Mouse (Mus musculus) embryonic facial prominence, embryonic 14.5 days (tissue): ENCODE measurements around the gene Rab34. TPM values are rescaled to one million over a fixed set of nuclear protein-coding genes. Genes with fewer than 3 reads are reported as not detected.

Experiments
- ATAC-seq: fragments of 200-750 bp; cut with Nextera tagmentation; 2 replicates; pipeline ENCODE4 v1.8.0; 2017; ENCODE audit warnings: low read depth, moderate number of reproducible peaks, moderate TSS enrichment
- DNase-seq: peaks from one replicate; pipeline ENCODE4 v3.0.0-alpha.2; 2015; ENCODE audit warnings: low spot score
- H3K27ac ChIP-seq: fragments of 300-500 bp; sonication (generic); replicated peaks from 2 replicates; pipeline ENCODE4 v1.5.1; 2014; ENCODE audit warnings: low read depth, mild to moderate bottlenecking, low read length, moderate library complexity
- H3K27me3 ChIP-seq: fragments of 300-500 bp; sonication (generic); replicated peaks from 2 replicates; pipeline ENCODE4 v1.6.1; 2014; ENCODE audit warnings: low read length; ENCODE audit not compliant: control insufficient read depth, insufficient read depth
- H3K36me3 ChIP-seq: fragments of 300-500 bp; sonication (generic); 2 replicates; pipeline ENCODE4 v1.6.1; 2014; ENCODE audit warnings: low read length, mixed read lengths; ENCODE audit not compliant: control insufficient read depth, insufficient read depth
- H3K4me1 ChIP-seq: fragments of 300-500 bp; sonication (generic); 2 replicates; pipeline ENCODE4 v1.6.1; 2014; ENCODE audit warnings: antibody characterized with exemption, low read length; ENCODE audit not compliant: control insufficient read depth, insufficient read depth
- H3K4me2 ChIP-seq: fragments of 300-500 bp; sonication (generic); 2 replicates; pipeline ENCODE4 v1.6.1; 2014; ENCODE audit warnings: low read depth, mild to moderate bottlenecking, low read length, moderate library complexity, mixed read lengths
- H3K4me3 ChIP-seq: fragments of 300-500 bp; sonication (generic); 2 replicates; pipeline ENCODE4 v1.5.1; 2014; ENCODE audit warnings: low read depth, mild to moderate bottlenecking, low read length
- H3K9ac ChIP-seq: fragments of 300-500 bp; sonication (generic); 2 replicates; pipeline ENCODE4 v1.6.1; 2014; ENCODE audit warnings: low read depth, mild to moderate bottlenecking, low read length, moderate library complexity, mixed read lengths
- H3K9me3 ChIP-seq: fragments of 300-500 bp; sonication (generic); 2 replicates; pipeline ENCODE4 v1.6.1; 2016; ENCODE audit warnings: low read length; ENCODE audit not compliant: control insufficient read depth
- WGBS: fragments of 180-500 bp; shearing (Covaris S2); extraction: QIAGEN DNeasy Blood & Tissue Kit; methylation state at CpG from one replicate; pipeline ENCODE4 v1.1.7; 2014; 5-methylcytosine and 5-hydroxymethylcytosine counted together
- polyA plus RNA-seq: library from polyadenylated mRNA; unstranded; fragments of >200 nt; fragmentation: Nextera tagmentation; extraction: Ambion mirVana; gene quantifications from 2 replicates; pipeline ENCODE4 v1.2.1, GENCODE M21; 2014

Gene Rab34
- polyA plus RNA-seq, 1 experiment from 2014 or later, result 136 TPM

DNA sequence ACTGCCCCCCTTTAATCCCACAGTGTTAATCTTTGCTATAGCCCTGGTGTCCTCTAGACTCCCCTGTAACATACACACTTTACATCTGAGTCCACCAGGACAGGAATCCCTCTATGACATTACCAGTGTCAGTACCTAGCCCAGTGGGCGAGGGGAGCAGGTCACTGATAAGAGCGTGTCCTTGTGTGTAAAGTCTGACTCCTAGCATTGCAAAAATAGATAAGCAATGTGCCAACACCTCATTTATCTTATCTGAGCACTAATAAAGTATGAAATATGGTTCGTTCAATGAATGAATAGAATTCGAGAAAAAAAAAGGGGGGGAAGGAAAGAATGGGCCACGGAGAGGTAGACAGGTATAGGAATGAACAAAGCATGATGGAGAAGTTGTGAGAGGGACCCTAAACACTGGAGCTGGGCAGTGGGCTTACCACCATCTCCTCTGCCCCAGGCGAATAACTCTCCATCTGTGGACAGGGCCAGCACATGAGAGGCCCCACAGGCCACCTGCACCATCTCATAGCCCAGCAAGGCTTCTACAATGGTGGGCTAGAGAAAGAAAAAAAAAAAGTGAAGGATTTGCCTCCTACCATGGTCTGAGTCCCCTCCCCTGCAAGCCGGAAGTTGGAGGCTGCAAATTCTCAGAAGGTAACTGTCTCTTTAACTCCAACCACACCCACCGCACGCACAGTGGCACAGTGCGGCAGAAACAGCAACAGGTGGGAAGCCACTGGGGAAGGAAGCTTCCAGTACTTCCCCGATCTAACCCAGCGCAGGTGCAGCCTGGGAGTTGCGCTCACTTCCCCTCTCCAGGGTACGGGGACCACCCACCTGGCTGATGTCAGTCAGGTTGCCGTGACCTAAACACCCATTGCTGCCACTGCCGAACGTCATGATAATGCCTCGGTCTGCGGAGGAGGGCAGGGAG is 19.4 kb upstream of the Rab34 start:
- H3K9ac ChIP-seq, result no peak overlapping the region
- 52% methylated on average over 19 of the region's 19 CpGs for whole genome bisulfite sequencing
- H3K27me3 ChIP-seq, result no peaks in the 10 kb centered on the region

DNA sequence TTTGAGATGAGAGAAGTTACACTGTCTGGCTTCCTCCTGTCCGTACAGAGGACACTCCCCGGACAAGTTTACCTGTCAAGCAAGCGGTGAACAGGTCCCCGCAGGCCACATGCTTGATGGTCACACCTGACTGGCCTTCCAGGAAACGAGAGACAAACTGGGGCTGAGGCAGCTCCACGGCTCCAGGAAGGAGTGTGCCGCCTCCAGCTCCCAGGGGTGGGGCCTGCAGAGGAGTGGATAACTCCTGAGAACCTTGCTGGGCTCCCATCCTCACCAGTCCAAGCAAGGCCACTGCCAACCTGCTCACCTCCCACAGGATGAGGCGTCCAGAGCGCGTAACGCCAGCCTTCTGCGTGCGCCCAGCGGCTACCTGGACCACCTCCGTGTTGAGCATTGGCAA is 17.9 kb upstream of the Rab34 start:
- Histone ChIP-seq H3K27me3 (no peaks in the 10 kb centered on the region), H3K9me3 (no peaks in the 10 kb centered on the region), H3K9ac (no peak overlapping the region), H3K36me3 (no peaks in the 10 kb centered on the region), H3K4me3 (no peak overlapping the region), H3K4me1 (peaks cover 6% of the 10 kb centered on the region; the same call in 1 of the 2 replicates), H3K4me2 (no peak overlapping the region), H3K27ac (no peak overlapping the region)
- 88% methylated on average over 15 of the region's 15 CpGs for WGBS
- DNase-seq (no peak), ATAC-seq (no peak)

More for the DNA sequence above, 19.4 kb upstream of the Rab34 start:
- H3K36me3 ChIP-seq, result no peaks in the 10 kb centered on the region
- no peak overlapping the region for H3K4me2 ChIP-seq
- no peak for DNase-seq
- ATAC-seq, result no peak
- peaks cover 6% of the 10 kb centered on the region; the same call in 1 of the 2 replicates for H3K4me1 ChIP-seq
- no peak overlapping the region for H3K4me3 ChIP-seq
- no peak overlapping the region for H3K27ac ChIP-seq
- no peaks in the 10 kb centered on the region for H3K9me3 ChIP-seq

DNA sequence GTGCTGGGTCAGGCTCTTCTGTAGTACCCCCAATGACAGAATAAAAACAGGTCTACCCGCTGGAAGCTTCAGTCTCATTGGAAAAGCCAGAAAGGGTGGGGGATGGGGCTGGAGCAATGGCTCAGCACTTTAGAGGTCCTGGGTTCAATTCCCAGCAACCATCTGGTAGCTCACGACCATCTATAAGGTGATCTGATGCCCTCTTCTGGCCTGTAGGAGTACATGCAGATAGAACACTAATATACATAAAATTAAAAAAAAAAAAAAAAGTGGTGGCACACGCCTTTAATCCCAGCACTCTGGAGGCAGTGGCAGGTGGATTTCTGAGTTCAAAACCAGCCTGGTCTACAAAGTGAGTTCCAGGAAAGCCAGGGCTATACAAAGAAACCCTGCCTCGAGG is 16.9 kb upstream of the Rab34 start:
- Histone ChIP-seq H3K36me3 (no peaks in the 10 kb centered on the region), H3K27ac (no peak overlapping the region), H3K4me1 (0 out of 2 replicates have a peak, but pooled peaks cover 4% of the 10 kb centered on the region), H3K4me2 (no peak overlapping the region), H3K9ac (no peak overlapping the region), H3K4me3 (no peak overlapping the region), H3K9me3 (no peaks in the 10 kb centered on the region), H3K27me3 (no peaks in the 10 kb centered on the region)
- no peak for DNase-seq
- no peak for ATAC-seq
- WGBS, result 78% methylated on average over 4 of the region's 4 CpGs

DNA sequence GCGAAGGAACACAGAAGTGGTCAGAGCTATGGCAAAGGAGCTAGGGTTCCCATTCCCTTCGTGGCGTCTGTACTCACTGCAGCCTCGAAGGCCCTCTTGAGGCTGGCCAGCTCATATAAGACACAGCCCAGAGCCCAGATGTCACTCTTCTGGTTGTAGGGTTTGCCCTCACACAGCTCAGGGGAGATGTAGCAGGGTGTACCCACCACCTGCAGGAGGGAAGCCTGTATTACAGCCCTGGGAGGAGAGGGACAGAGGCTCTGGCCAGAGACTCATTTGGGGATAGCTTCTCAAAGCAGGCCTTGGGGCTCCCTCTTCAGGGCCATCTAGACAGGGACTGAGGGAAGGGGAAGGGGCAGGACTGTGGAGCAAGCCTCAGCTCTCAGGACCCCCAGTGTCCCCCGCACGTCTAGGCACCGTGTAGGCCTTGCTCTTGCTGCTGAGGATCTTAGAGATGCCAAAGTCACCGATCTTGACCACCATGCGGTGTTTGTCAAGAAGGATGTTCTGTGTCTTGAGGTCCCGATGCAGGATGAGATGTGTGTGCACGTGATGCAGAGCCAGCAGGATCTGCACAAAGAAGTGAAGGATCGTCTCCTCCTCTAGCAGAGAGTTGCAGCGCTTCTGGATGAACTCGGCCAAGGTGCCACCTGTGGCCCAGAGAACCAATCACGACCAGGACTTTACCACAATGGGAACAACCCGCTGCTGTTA is 16.0 kb upstream of the Rab34 start:
- Histone ChIP-seq H3K27ac (no peak overlapping the region), H3K4me2 (no peak overlapping the region), H3K4me3 (no peak overlapping the region), H3K27me3 (no peaks in the 10 kb centered on the region), H3K36me3 (no peaks in the 10 kb centered on the region), H3K9me3 (no peaks in the 10 kb centered on the region), H3K4me1 (0 out of 2 replicates have a peak, but pooled peaks cover 5% of the 10 kb centered on the region), H3K9ac (no peak overlapping the region)
- DNase-seq, result no peak
- ATAC-seq, result no peak
- WGBS, result 80% methylated on average over 16 of the region's 16 CpGs

DNA sequence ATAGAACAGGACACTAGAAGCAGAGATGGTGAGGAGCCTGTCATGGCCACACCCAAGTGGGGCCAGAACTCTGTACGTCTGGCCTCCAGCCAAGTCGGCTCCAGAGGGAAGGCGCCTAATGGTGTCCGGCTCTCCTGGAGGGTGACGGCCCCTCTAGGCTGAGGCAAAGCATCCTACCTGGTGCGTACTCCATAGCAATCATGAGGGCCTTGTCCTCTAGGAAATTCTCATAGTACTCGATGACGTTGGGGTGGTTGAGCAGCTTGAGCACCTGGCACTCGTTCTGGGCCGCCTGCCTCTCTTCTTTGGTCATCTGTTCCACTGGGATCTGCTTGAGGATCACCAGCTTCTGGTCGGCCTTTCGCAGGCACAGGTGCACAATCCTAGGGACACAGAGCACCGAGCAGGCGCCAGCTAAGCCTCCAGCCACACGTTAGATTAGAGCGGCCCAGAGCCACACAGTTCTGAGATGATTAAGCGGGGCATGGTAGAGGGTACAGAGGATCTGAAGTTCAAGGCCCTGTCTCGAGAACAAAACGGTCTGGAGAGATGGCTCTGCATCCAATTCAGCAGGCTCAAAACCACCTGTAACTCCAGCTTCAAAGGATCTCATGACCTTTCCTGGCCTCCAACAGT is 15.4 kb upstream of the Rab34 start:
- Histone ChIP-seq H3K27ac (no peak overlapping the region), H3K9ac (no peak overlapping the region), H3K36me3 (no peaks in the 10 kb centered on the region), H3K4me3 (no peak overlapping the region), H3K4me1 (0 out of 2 replicates have a peak, but pooled peaks cover 7% of the 10 kb centered on the region), H3K9me3 (no peaks in the 10 kb centered on the region), H3K4me2 (no peak overlapping the region), H3K27me3 (no peaks in the 10 kb centered on the region)
- WGBS, result 74% methylated on average over 18 of the region's 19 CpGs
- ATAC-seq, result no peak
- no peak for DNase-seq

DNA sequence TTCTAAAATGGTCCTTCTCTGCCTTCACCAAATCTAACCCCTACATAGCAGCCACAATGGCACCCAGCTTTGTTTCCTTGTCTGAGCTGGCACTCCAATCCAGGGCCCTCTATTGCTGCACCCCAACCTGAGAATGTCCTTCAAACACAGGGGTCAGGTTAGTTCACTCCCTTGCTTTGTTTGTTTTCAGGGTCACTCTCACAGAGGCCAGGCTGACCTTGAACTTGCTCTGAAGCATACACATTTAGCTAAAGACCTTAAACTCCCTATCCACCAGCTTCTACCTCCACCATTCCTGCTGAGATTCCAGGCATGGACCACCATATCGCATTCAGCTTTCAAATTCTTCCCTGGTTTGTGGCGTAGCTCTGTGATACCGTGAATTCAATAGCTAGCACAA is 13.7 kb upstream of the Rab34 start:
- Histone ChIP-seq H3K9ac (no peak overlapping the region), H3K4me2 (no peak overlapping the region), H3K27me3 (no peaks in the 10 kb centered on the region), H3K4me1 (0 out of 2 replicates have a peak, but pooled peaks cover 10% of the 10 kb centered on the region), H3K36me3 (peaks cover 3% of the 10 kb centered on the region), H3K4me3 (no peak overlapping the region), H3K27ac (no peak overlapping the region), H3K9me3 (no peaks in the 10 kb centered on the region)
- ATAC-seq, result no peak
- no peak for DNase-seq
- 92% methylated on average over 3 of the region's 3 CpGs for WGBS

DNA sequence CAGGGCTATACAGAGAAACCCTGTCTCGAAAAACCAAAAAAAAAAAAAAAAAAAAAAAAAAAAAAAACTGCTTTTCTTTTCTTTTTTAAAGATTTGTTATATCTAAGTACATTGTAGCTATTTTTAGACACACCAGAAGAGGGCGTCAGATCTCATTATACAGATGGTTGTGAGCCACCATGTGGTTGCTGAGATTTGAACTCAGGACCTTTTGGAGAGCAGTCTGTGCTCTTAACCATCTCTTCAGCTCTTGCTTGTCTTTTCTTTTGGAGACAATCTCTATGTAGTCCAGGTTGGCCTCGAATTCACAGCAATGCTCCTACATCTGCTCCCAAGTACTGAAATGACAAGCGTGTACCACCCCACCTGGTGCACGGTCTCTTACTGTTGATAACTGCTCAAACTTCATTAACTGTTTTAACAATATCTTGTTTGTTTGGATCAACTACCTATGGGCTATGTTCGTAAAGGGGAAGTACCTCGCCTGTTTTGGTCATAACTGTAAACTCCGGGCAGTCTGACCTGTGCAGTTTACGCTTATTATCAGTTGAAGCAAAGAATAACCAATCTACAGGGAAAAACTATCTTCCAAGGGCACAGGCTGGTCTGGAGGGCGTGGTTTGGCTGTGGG is 12.3 kb upstream of the Rab34 start:
- ATAC-seq (no peak), DNase-seq (no peak)
- no peaks in the 10 kb centered on the region for H3K27me3 ChIP-seq
- 3% methylated on average over 9 of the region's 10 CpGs for WGBS
- H3K4me1 ChIP-seq, result peaks cover 12% of the 10 kb centered on the region; the same call in 1 of the 2 replicates
- H3K4me3 ChIP-seq, result peak overlapping the region; percentile 70
- H3K36me3 ChIP-seq, result peaks cover 16% of the 10 kb centered on the region
- peak overlapping the region; percentile 89 for H3K27ac ChIP-seq
- no peaks in the 10 kb centered on the region for H3K9me3 ChIP-seq
- peak overlapping the region; percentile 98 for H3K4me2 ChIP-seq
- peak overlapping the region; percentile 86; the same call in 1 of the 2 replicates for H3K9ac ChIP-seq

DNA sequence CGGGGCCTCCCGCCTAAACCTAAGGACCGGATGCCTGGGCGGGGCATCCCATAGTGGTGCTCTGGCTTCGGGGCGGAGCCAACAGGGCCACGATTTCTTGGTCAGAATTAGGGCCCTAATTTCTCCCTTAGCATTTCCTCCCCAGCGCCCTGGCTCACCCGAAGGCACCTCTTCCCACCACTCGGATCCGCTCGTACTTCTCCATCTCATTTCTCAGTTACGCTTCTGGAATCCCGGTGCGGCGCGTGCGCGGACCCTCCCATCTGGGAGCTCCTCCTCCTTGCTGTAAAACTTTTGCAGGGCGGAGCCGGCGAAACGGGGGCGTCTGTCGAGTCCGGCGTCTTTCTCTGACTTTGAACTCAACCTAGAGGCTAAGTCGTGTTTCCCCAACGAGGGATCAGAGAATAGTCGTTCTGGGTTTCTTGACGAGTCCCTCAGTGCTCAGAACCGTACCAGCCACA is 11.8 kb upstream of the Rab34 start, which contains the start of the genes Nek8 and Tlcd1:
Gene Nek8 (minus strand): TSS at position 274 of the 461 bp plus-strand sequence.
Gene Tlcd1 (plus strand): TSS at position 310 of the 461 bp plus-strand sequence.
- Histone ChIP-seq H3K9me3 (no peaks in the 10 kb centered on the region), H3K4me1 (peaks cover 12% of the 10 kb centered on the region; the same call in 1 of the 2 replicates), H3K4me3 (peak within 1 kb of the TSS; percentile 70), H3K27me3 (no peaks in the 10 kb centered on the region), H3K27ac (peak within 1 kb of the TSS; percentile 97), H3K4me2 (peak within 1 kb of the TSS; percentile 98), H3K36me3 (peaks cover 22% of the 10 kb centered on the region), H3K9ac (peak within 1 kb of the TSS; percentile 86)
- peak; percentile 96 for DNase-seq
- WGBS, result under 1% methylated on average over 31 of the region's 32 CpGs
- peak; percentile 49 for ATAC-seq
